Mouse (Mus musculus): ENCODE results near the gene Pdxp. TPM values are rescaled to one million over a fixed set of nuclear protein-coding genes. Genes with fewer than 3 reads are reported as not detected.

Gene Pdxp
- 16.3 and 16.5 TPM in 2 replicates for polyA plus RNA-seq (2015; fragmentation: Nextera tagmentation; extraction: Ambion mirVana)

GRCm38 (mm10) chr15:78913632-78914090 is at the start of gene Pdxp:
Pdxp (plus strand) TSS chr15:78913919.
- peak; percentile 97 for DNase-seq (ENCODE audit: low spot score)

- DNase-seq (ENCODE audit: low spot score), result no peak
These were observed 45.3 kb upstream of the Pdxp start for GRCm38 (mm10) chr15:78868398-78868797.

GRCm38 (mm10) chr15:78868826-78869233 is 44.9 kb upstream of the Pdxp start:
- DNase-seq (ENCODE audit: low spot score), result no peak

GRCm38 (mm10) chr15:78869775-78870174 is 43.9 kb upstream of the Pdxp start:
- DNase-seq (ENCODE audit: low spot score), result peak; percentile 74

GRCm38 (mm10) chr15:78872021-78872608 is 41.6 kb upstream of the Pdxp start:
- peak; percentile 23 for DNase-seq (ENCODE audit: low spot score)

GRCm38 (mm10) chr15:78873803-78874435 is 39.8 kb upstream of the Pdxp start:
- DNase-seq (ENCODE audit: low spot score), result no peak

- DNase-seq (ENCODE audit: low spot score), result no peak
These were observed 38.7 kb upstream of the Pdxp start for GRCm38 (mm10) chr15:78874989-78875388.

GRCm38 (mm10) chr15:78875537-78875936 is 38.2 kb upstream of the Pdxp start:
- no peak for DNase-seq (ENCODE audit: low spot score)

- DNase-seq (ENCODE audit: low spot score), result peak; percentile 67
These were observed 37.4 kb upstream of the Pdxp start for GRCm38 (mm10) chr15:78876258-78876696.

- peak; percentile 96 for DNase-seq (ENCODE audit: low spot score)
These were observed 36.5 kb upstream of the Pdxp start, which contains the start of gene Gga1 for GRCm38 (mm10) chr15:78876991-78877809. Gga1 (plus strand) TSS chr15:78877190.

- no peak for DNase-seq (ENCODE audit: low spot score)
These were observed 35.8 kb upstream of the Pdxp start for GRCm38 (mm10) chr15:78877810-78878390.

- DNase-seq (ENCODE audit: low spot score), result peak; percentile 41
These were observed 34.8 kb upstream of the Pdxp start for GRCm38 (mm10) chr15:78878792-78879516.

- DNase-seq (ENCODE audit: low spot score), result no peak
These were observed 33.3 kb upstream of the Pdxp start for GRCm38 (mm10) chr15:78880432-78880831.

GRCm38 (mm10) chr15:78881828-78882227 is 31.9 kb upstream of the Pdxp start:
- DNase-seq (ENCODE audit: low spot score), result no peak

GRCm38 (mm10) chr15:78889401-78889853 is 24.3 kb upstream of the Pdxp start:
- DNase-seq (ENCODE audit: low spot score), result no peak

- DNase-seq (ENCODE audit: low spot score), result no peak
These were observed 21.3 kb upstream of the Pdxp start for GRCm38 (mm10) chr15:78892440-78892839.

- DNase-seq (ENCODE audit: low spot score), result peak; percentile 50
These were observed 19.0 kb upstream of the Pdxp start for GRCm38 (mm10) chr15:78894726-78895125.

GRCm38 (mm10) chr15:78895741-78896140 is 18.0 kb upstream of the Pdxp start:
- no peak for DNase-seq (ENCODE audit: low spot score)

- DNase-seq (ENCODE audit: low spot score), result peak; percentile 56
These were observed 17.6 kb upstream of the Pdxp start for GRCm38 (mm10) chr15:78896149-78896548.

GRCm38 (mm10) chr15:78897488-78897887 is 16.2 kb upstream of the Pdxp start:
- no peak for DNase-seq (ENCODE audit: low spot score)

- peak; percentile 83 for DNase-seq (ENCODE audit: low spot score)
These were observed 15.2 kb upstream of the Pdxp start for GRCm38 (mm10) chr15:78898507-78899001.

Data from thymus, postnatal 0 days (tissue).